8 mouse cellular contexts compared by ENCODE assay signal in the genomic region with DNA sequence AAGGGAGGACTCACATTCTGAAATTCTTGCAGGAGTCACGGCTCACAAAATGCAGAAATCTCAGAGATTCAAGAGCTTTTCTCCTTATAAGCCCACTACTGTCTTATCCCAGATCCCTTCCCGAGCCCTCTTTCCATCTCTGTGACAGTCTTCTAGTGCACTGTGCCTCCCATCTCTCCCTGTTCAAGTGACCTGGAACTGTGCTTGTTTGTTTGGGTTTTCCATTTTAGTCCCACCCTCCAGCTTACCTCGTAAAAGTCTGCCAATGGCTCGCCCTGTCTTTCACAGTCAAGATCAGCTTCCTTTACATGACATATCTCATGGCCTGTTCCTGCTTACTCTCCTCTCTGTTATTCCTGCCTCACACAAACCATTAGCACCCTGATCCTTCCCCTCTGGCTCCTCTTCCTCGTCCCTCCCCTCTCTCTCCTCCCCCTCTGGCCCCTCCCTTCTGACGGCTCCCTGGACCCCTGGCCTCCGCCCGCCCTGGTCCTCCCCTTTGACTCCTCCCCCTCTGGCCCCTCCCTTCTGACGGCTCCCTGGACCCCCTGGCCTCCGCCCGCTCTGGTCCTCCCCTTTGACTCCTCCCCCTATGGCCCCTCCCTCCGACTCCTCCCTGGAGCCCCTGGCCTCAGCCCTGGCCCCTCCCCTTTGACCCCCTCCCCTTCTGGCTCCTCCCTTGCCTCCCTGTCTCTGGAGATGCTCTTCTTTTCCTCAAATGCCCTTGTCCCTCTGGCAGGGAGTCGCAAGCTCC. TPM values are rescaled to one million over a fixed set of nuclear protein-coding genes. Genes with fewer than 3 reads are reported as not detected.
DNase-seq lines count a peak whose midpoint lies in the region; ATAC-seq and TF ChIP-seq lines count a peak whose summit lies in the region.

No protein-coding gene starts in this region.

- peak; percentile 41 for DNase-seq in adrenal gland, postnatal 14 days
- no peak for DNase-seq in adrenal gland, adult 8-10 months
- peak; percentile 85 for DNase-seq in hindbrain, embryonic 10.5 days (ENCODE audit: low spot score)
- no peak for DNase-seq in midbrain, postnatal 0 days (ENCODE audit: low spot score)
- DNase-seq in thymus, postnatal 10 days (ENCODE audit: low spot score in 2 of 2) = no peak

- no peak for TF ChIP-seq CTCF in midbrain, postnatal 0 days (IDR thresholded peaks at IDR 0.05)

- no peaks in the 10 kb centered on the region for H3K4me1 ChIP-seq in forebrain, embryonic 16.5 days (replicated peaks; ENCODE audit: control insufficient read depth, insufficient read depth, low read length)
- peaks cover 9% of the 10 kb centered on the region for H3K4me1 ChIP-seq in hindbrain, embryonic 10.5 days (replicated peaks)
- 0 out of 2 replicates have a peak, but pooled peaks cover 5% of the 10 kb centered on the region for H3K4me1 ChIP-seq in limb, embryonic 12.5 days (replicated peaks)
- no peaks in the 10 kb centered on the region; the same call in 1 of the 2 replicates for H3K4me1 ChIP-seq in midbrain, postnatal 0 days (ENCODE audit: insufficient read depth, low read length)

- 11% methylated on average over 13 of the region's 13 CpGs for WGBS in forebrain, embryonic 16.5 days
- 10% methylated on average over 13 of the region's 13 CpGs for WGBS in hindbrain, embryonic 10.5 days
- WGBS in limb, embryonic 12.5 days = 9% methylated on average over 13 of the region's 13 CpGs
- 15% methylated on average over 13 of the region's 13 CpGs for WGBS in midbrain, postnatal 0 days

- no peak for ATAC-seq in forebrain, embryonic 16.5 days
- no peak for ATAC-seq in limb, embryonic 12.5 days (ENCODE audit: insufficient number of reproducible peaks, insufficient read depth, low FRiP score, low TSS enrichment, low read depth)
- ATAC-seq in midbrain, postnatal 0 days (ENCODE audit: low FRiP score) = no peak
- ATAC-seq in inflammation-experienced regulatory T-cells, adult 6 months = no peak

- H3K36me3 ChIP-seq in forebrain, embryonic 16.5 days (ENCODE audit: control insufficient read depth, insufficient read depth) = no peaks in the 10 kb centered on the region
- no peaks in the 10 kb centered on the region for H3K36me3 ChIP-seq in hindbrain, embryonic 10.5 days
- H3K36me3 ChIP-seq in limb, embryonic 12.5 days = no peaks in the 10 kb centered on the region
- H3K36me3 ChIP-seq in midbrain, postnatal 0 days (ENCODE audit: insufficient read depth, low read length) = no peaks in the 10 kb centered on the region

- 0 out of 2 replicates have a peak overlapping the region, but pooled peaks have one; percentile 6 for H3K4me2 ChIP-seq in forebrain, embryonic 16.5 days (ENCODE audit: low read length)
- peak overlapping the region; percentile 39 for H3K4me2 ChIP-seq in limb, embryonic 12.5 days
- peak overlapping the region; percentile 13; the same call in 1 of the 2 replicates for H3K4me2 ChIP-seq in midbrain, postnatal 0 days (ENCODE audit: low read depth, low read length, poor library complexity, severe bottlenecking)

- no peak overlapping the region for H3K27ac ChIP-seq in forebrain, embryonic 16.5 days (ENCODE audit: low read length)
- H3K27ac ChIP-seq in hindbrain, embryonic 10.5 days = peak overlapping the region; percentile 50; the same call in 1 of the 2 replicates
- H3K27ac ChIP-seq in limb, embryonic 12.5 days = no peak overlapping the region
- no peak overlapping the region for H3K27ac ChIP-seq in midbrain, postnatal 0 days (ENCODE audit: low read depth, low read length)

- no peak overlapping the region for H3K4me3 ChIP-seq in forebrain, embryonic 16.5 days (replicated peaks; ENCODE audit: low read length)
- peak overlapping the region; percentile 34 for H3K4me3 ChIP-seq in hindbrain, embryonic 10.5 days
- H3K4me3 ChIP-seq in limb, embryonic 12.5 days (replicated peaks) = no peak overlapping the region
- no peak overlapping the region for H3K4me3 ChIP-seq in midbrain, postnatal 0 days (ENCODE audit: low read depth, low read length)

- H3K9me3 ChIP-seq in forebrain, embryonic 16.5 days (ENCODE audit: control insufficient read depth, low read length) = no peaks in the 10 kb centered on the region
- H3K9me3 ChIP-seq in hindbrain, embryonic 10.5 days = no peaks in the 10 kb centered on the region
- no peaks in the 10 kb centered on the region for H3K9me3 ChIP-seq in limb, embryonic 12.5 days
- no peaks in the 10 kb centered on the region for H3K9me3 ChIP-seq in midbrain, postnatal 0 days (ENCODE audit: low read length)

- H3K9ac ChIP-seq in forebrain, embryonic 16.5 days (replicated peaks; ENCODE audit: low read depth, low read length) = no peak overlapping the region
- H3K9ac ChIP-seq in limb, embryonic 12.5 days (replicated peaks) = no peak overlapping the region
- no peak overlapping the region for H3K9ac ChIP-seq in midbrain, postnatal 0 days (replicated peaks; ENCODE audit: low read length, poor library complexity, severe bottlenecking)

- no peaks in the 10 kb centered on the region for H3K27me3 ChIP-seq in forebrain, embryonic 16.5 days (replicated peaks; ENCODE audit: control insufficient read depth, insufficient read depth, low read length)
- no peaks in the 10 kb centered on the region for H3K27me3 ChIP-seq in hindbrain, embryonic 10.5 days (ENCODE audit: insufficient read depth, poor library complexity, severe bottlenecking)
- H3K27me3 ChIP-seq in limb, embryonic 12.5 days = no peaks in the 10 kb centered on the region
- no peaks in the 10 kb centered on the region for H3K27me3 ChIP-seq in midbrain, postnatal 0 days (ENCODE audit: insufficient read depth, low read length)

RNA-seq across cellular contexts. Expression of a gene that starts 55.5 kb away (rescaled TPM):
- 3.9 and 5.9 TPM in 2 replicates for total RNA-seq in adrenal gland, postnatal 14 days (2021)
- total RNA-seq in adrenal gland, adult 8-10 months (2022) = 10 to 100 TPM in 2 of 4 experiments, 1 to 10 TPM in 2; 6.7 to 17.5 (median 12.3) TPM
- 11.1 TPM in 2 replicates for polyA plus RNA-seq in forebrain, embryonic 16.5 days (2015; fragmentation: Nextera tagmentation; extraction: Ambion mirVana)
- 5.6 and 8.4 TPM in 2 replicates for polyA plus RNA-seq in hindbrain, embryonic 10.5 days (2016; fragmentation: Nextera tagmentation; extraction: Ambion mirVana)
- 12.1 and 12.4 TPM in 2 replicates for polyA plus RNA-seq in limb, embryonic 12.5 days (2016; fragmentation: Nextera tagmentation; extraction: Ambion mirVana)
- total RNA-seq in midbrain, postnatal 0 days (2014; rRNA removed) = 47.4 and 47.6 TPM in 2 replicates
- 17.1 and 18.9 TPM in 2 replicates for polyA plus RNA-seq in midbrain, postnatal 0 days (2015; fragmentation: Nextera tagmentation; extraction: Ambion mirVana)
- 1 to 10 TPM; 6.2 to 6.9 (median 6.6) TPM for polyA plus RNA-seq in inflammation-experienced regulatory T-cells, adult 6 months (2017; shearing (Covaris generic))

Comparison
In these comparisons a context has a peak if more than half of its experiments do, and no peak if none do; other contexts are left out.
1. DNase-seq: peak in adrenal gland, postnatal 14 days (single experiment) and hindbrain, embryonic 10.5 days (single experiment); none in adrenal gland, adult 8-10 months (single experiment), midbrain, postnatal 0 days (single experiment) and thymus, postnatal 10 days (0 of 2).
2. Peak in every context shown above with its lines, with median percentiles within 50 percentile points of each other: H3K4me2 ChIP-seq.